Mouse (Mus musculus) kidney, adult 2 months (tissue): ENCODE data around the gene Nradd.

Experiments used
- CTCF ChIP-seq: fragments of 200-500 bp; conservative IDR thresholded peaks from 2 replicates; pipeline ENCODE4 v1.5.1; 2011; ENCODE audit warnings: low read depth, mild to moderate bottlenecking, control low read depth, low read length, moderate library complexity, mixed read lengths; ENCODE audit not compliant: insufficient read depth, insufficient read length
- POLR2A ChIP-seq: fragments of 200-500 bp; IDR thresholded peaks from one replicate; pipeline ENCODE4 v1.6.1; 2011; ENCODE audit warnings: low read depth, low read length, control low read depth

DNA sequence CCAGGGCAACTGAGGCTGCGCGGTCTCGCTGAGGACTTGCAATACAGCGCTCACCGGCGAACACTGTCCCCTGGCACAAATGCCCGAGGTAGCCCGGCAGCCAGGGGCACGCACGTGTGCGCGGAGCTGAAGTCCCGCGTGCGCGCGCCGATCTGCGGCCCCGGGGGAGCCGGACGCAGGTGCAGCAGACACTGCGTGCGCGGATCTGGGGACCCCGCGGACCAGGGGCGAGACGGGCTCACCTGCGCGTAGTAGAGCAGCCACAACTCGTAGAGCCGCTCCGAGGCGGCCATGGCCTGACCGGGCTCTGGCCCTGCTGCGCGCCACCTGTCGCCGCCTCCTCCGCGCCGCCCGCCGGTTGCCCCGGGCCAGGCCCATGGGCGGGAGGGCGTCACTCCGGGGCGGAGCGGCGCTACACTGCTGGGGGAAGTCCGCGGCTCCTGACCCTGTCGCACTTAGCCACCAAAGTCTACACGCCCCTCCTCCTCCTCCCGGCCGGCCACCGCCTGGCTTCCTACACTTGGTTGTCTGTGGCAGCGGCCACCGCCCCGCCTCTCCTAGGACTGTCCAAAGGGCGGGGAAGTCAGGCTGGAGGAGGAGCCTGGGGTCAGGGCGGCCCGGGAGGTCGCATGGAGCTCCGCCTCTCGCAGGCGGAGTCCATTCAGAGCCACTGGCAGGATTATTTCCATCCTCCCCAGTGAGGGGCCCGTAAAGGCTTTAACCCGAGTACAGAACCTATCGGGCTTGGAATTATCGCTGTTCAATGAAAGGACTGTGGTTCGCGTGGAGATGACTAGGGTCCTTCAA is 29.6 kb upstream of the Nradd start, which contains the start of gene Nbeal2:
- TF ChIP-seq CTCF (0 out of 2 replicates have a peak, but pooled peaks have one; percentile 10), POLR2A (peak; percentile 35)
